Mouse (Mus musculus): ENCODE data around the gene Gm49393. TPM values are rescaled to one million over a fixed set of nuclear protein-coding genes. Genes with fewer than 3 reads are reported as not detected.

Gene Gm49393
- polyA plus RNA-seq, 1 experiment from 2014 or later = not detected

Other genes with a start within 250 kb of the Gm49393 start
- not detected in 2 replicates for gene BC051665, start 149.2 kb downstream of the Gm49393 start, polyA plus RNA-seq (2015; fragmentation: Nextera tagmentation; extraction: Ambion mirVana)
- not detected in 2 replicates for gene Ctsll3, start 132.7 kb downstream of the Gm49393 start, polyA plus RNA-seq (2015; fragmentation: Nextera tagmentation; extraction: Ambion mirVana)
- not detected in 2 replicates for gene 4930486L24Rik, start 71.1 kb downstream of the Gm49393 start, polyA plus RNA-seq (2015; fragmentation: Nextera tagmentation; extraction: Ambion mirVana)
- 0.13 TPM in 1 of 2 replicates, not detected in the other for gene Gm49392, start 38.7 kb downstream of the Gm49393 start, polyA plus RNA-seq (2015; fragmentation: Nextera tagmentation; extraction: Ambion mirVana)
- gene Ctla2b, start 38.1 kb downstream of the Gm49393 start, polyA plus RNA-seq (2015; fragmentation: Nextera tagmentation; extraction: Ambion mirVana) = 1.0 and 2.0 TPM in 2 replicates
- gene Tpbpb, start 30.7 kb downstream of the Gm49393 start, polyA plus RNA-seq (2015; fragmentation: Nextera tagmentation; extraction: Ambion mirVana) = not detected in 2 replicates
- not detected in 2 replicates for gene Gm49391, start 981 bp upstream of the Gm49393 start, polyA plus RNA-seq (2015; fragmentation: Nextera tagmentation; extraction: Ambion mirVana)
- 12.4 and 12.5 TPM in 2 replicates for gene Ctla2a, start 1.0 kb upstream of the Gm49393 start, polyA plus RNA-seq (2015; fragmentation: Nextera tagmentation; extraction: Ambion mirVana)
- gene Tpbpa, start 6.4 kb upstream of the Gm49393 start, polyA plus RNA-seq (2015; fragmentation: Nextera tagmentation; extraction: Ambion mirVana) = not detected in 2 replicates
- not detected in 2 replicates for gene Ctsj, start 70.4 kb upstream of the Gm49393 start, polyA plus RNA-seq (2015; fragmentation: Nextera tagmentation; extraction: Ambion mirVana)
- gene Ctsq, start 105.0 kb upstream of the Gm49393 start, polyA plus RNA-seq (2015; fragmentation: Nextera tagmentation; extraction: Ambion mirVana) = not detected in 2 replicates
- not detected in 2 replicates for gene Ctsr, start 228.7 kb upstream of the Gm49393 start, polyA plus RNA-seq (2015; fragmentation: Nextera tagmentation; extraction: Ambion mirVana)